Mouse (Mus musculus) limb, embryonic 11.5 days (tissue): ENCODE results near the gene Stx6. TPM values are rescaled to one million over a fixed set of nuclear protein-coding genes. Genes with fewer than 3 reads are reported as not detected.

Source experiments
- ATAC-seq: fragments of 200-750 bp; cut with Nextera tagmentation; 2 replicates; pipeline ENCODE4 v1.8.0; 2017; ENCODE audit warnings: low read depth; ENCODE audit not compliant: insufficient number of reproducible peaks, low FRiP score, low TSS enrichment
- DNase-seq: peaks from one replicate; pipeline ENCODE4 v3.0.0-alpha.2; 2015; ENCODE audit warnings: low spot score
- H3K27ac ChIP-seq: fragments of 300-500 bp; sonication (generic); replicated peaks from 2 replicates; pipeline ENCODE4 v1.5.1; 2014; ENCODE audit warnings: low read depth, mild to moderate bottlenecking, low read length
- H3K27me3 ChIP-seq: fragments of 300-500 bp; sonication (generic); 2 replicates; pipeline ENCODE4 v1.6.1; 2014; ENCODE audit warnings: mild to moderate bottlenecking, low read length, mixed read lengths; ENCODE audit not compliant: control insufficient read depth, insufficient read depth
- H3K36me3 ChIP-seq: fragments of 300-500 bp; sonication (generic); 2 replicates; pipeline ENCODE4 v1.6.1; 2014; ENCODE audit warnings: mild to moderate bottlenecking, low read length, moderate library complexity, mixed read lengths; ENCODE audit not compliant: control insufficient read depth, insufficient read depth
- H3K4me1 ChIP-seq: fragments of 300-500 bp; sonication (generic); 2 replicates; pipeline ENCODE4 v1.6.1; 2014; ENCODE audit warnings: low read length, mixed read lengths; ENCODE audit not compliant: control insufficient read depth, insufficient read depth
- H3K4me2 ChIP-seq: fragments of 300-500 bp; sonication (generic); 2 replicates; pipeline ENCODE4 v1.6.1; 2014; ENCODE audit warnings: low read depth, mild to moderate bottlenecking, moderate library complexity; ENCODE audit not compliant: severe bottlenecking
- H3K4me3 ChIP-seq: fragments of 300-500 bp; sonication (generic); 2 replicates; pipeline ENCODE4 v1.5.1; 2014; ENCODE audit warnings: low read depth, low read length
- H3K9ac ChIP-seq: fragments of 300-500 bp; sonication (generic); 2 replicates; pipeline ENCODE4 v1.6.1; 2014; ENCODE audit warnings: mild to moderate bottlenecking, low read length
- H3K9me3 ChIP-seq: fragments of 300-500 bp; sonication (generic); 2 replicates; pipeline ENCODE4 v1.6.1; 2016; ENCODE audit warnings: low read length; ENCODE audit not compliant: control insufficient read depth
- WGBS: fragments of 180-500 bp; shearing (Covaris S2); extraction: QIAGEN DNeasy Blood & Tissue Kit; methylation state at CpG from one replicate; pipeline ENCODE4 v1.1.7; 2014; 5-methylcytosine and 5-hydroxymethylcytosine counted together
- polyA plus RNA-seq: library from polyadenylated mRNA; unstranded; fragments of >200 nt; fragmentation: Nextera tagmentation; extraction: Ambion mirVana; gene quantifications from 2 replicates; pipeline ENCODE4 v1.2.1, GENCODE M21; 2014

The Stx6 gene
- polyA plus RNA-seq, 1 experiment from 2014 or later, result 91.8 TPM

- H3K4me3 ChIP-seq, result no peak overlapping the region
- H3K36me3 ChIP-seq, result peaks cover 3% of the 10 kb centered on the region; the same call in 1 of the 2 replicates
- no peaks in the 10 kb centered on the region for H3K27me3 ChIP-seq
- ATAC-seq (no peak), DNase-seq (no peak)
- H3K4me1 ChIP-seq, result no peaks in the 10 kb centered on the region; the same call in 1 of the 2 replicates
- 79% methylated on average over 12 of the region's 12 CpGs for WGBS
- no peak overlapping the region for H3K9ac ChIP-seq
- H3K4me2 ChIP-seq, result no peak overlapping the region
- H3K27ac ChIP-seq, result no peak overlapping the region
- 0 out of 2 replicates have a peak, but pooled peaks cover 2% of the 10 kb centered on the region for H3K9me3 ChIP-seq
These were observed 83.4 kb downstream of the Stx6 start for GRCm38 (mm10) chr1:155241701-155242487.

GRCm38 (mm10) chr1:155242488-155242745 lies 83.9 kb downstream of the Stx6 start:
- no peak for DNase-seq
- ATAC-seq, result no peak
- Histone ChIP-seq H3K4me2 (no peak overlapping the region), H3K4me1 (no peaks in the 10 kb centered on the region; the same call in 1 of the 2 replicates), H3K9me3 (0 out of 2 replicates have a peak, but pooled peaks cover 2% of the 10 kb centered on the region), H3K9ac (no peak overlapping the region), H3K27ac (no peak overlapping the region), H3K27me3 (no peaks in the 10 kb centered on the region), H3K36me3 (peaks cover 3% of the 10 kb centered on the region; the same call in 1 of the 2 replicates), H3K4me3 (no peak overlapping the region)
- WGBS, result 82% methylated on average over 1 of the region's 1 CpGs

- 2% methylated on average over 80 of the region's 85 CpGs for WGBS
- no peaks in the 10 kb centered on the region; the same call in 1 of the 2 replicates for H3K4me1 ChIP-seq
- H3K4me3 ChIP-seq, result peak within 1 kb of the TSS; percentile 59
- peaks cover 3% of the 10 kb centered on the region; the same call in 1 of the 2 replicates for H3K36me3 ChIP-seq
- peak; percentile 84 for ATAC-seq
- H3K4me2 ChIP-seq, result peak within 1 kb of the TSS; percentile 84
- H3K27me3 ChIP-seq, result no peaks in the 10 kb centered on the region
- peak within 1 kb of the TSS; percentile 73 for H3K27ac ChIP-seq
- 0 out of 2 replicates have a peak, but pooled peaks cover 2% of the 10 kb centered on the region for H3K9me3 ChIP-seq
- H3K9ac ChIP-seq, result peak within 1 kb of the TSS; percentile 95
- DNase-seq, result peak; percentile 79
These were observed 85.6 kb downstream of the Stx6 start, which contains the start of gene BC034090 for GRCm38 (mm10) chr1:155243797-155244770. Gene BC034090, minus strand, starts transcription at chr1:155244444.

- peak overlapping the region; percentile 84 for H3K4me2 ChIP-seq
- peak overlapping the region; percentile 59 for H3K4me3 ChIP-seq
- peaks cover 3% of the 10 kb centered on the region; the same call in 1 of the 2 replicates for H3K36me3 ChIP-seq
- DNase-seq (peak; percentile 66), ATAC-seq (no peak)
- H3K27ac ChIP-seq, result peak overlapping the region; percentile 73; the same call in 1 of the 2 replicates
- 3% methylated on average over 29 of the region's 29 CpGs for WGBS
- peak overlapping the region; percentile 95 for H3K9ac ChIP-seq
- H3K27me3 ChIP-seq, result no peaks in the 10 kb centered on the region
- no peaks in the 10 kb centered on the region; the same call in 1 of the 2 replicates for H3K4me1 ChIP-seq
- H3K9me3 ChIP-seq, result 0 out of 2 replicates have a peak, but pooled peaks cover 2% of the 10 kb centered on the region
These were observed 86.3 kb downstream of the Stx6 start for GRCm38 (mm10) chr1:155244771-155245211.

- Histone ChIP-seq H3K27me3 (no peaks in the 10 kb centered on the region), H3K36me3 (peaks cover 3% of the 10 kb centered on the region; the same call in 1 of the 2 replicates), H3K27ac (no peak overlapping the region), H3K4me2 (peak overlapping the region; percentile 84), H3K9me3 (0 out of 2 replicates have a peak, but pooled peaks cover 2% of the 10 kb centered on the region), H3K4me1 (no peaks in the 10 kb centered on the region; the same call in 1 of the 2 replicates), H3K9ac (no peak overlapping the region), H3K4me3 (no peak overlapping the region)
- DNase-seq (no peak), ATAC-seq (no peak)
- 57% methylated on average over 7 of the region's 7 CpGs for WGBS
These were observed 87.0 kb downstream of the Stx6 start for GRCm38 (mm10) chr1:155245516-155245915.

GRCm38 (mm10) chr1:155247441-155247840 lies 88.9 kb downstream of the Stx6 start:
- 28% methylated on average over 5 of the region's 5 CpGs for WGBS
- no peaks in the 10 kb centered on the region for H3K36me3 ChIP-seq
- ATAC-seq, result no peak

GRCm38 (mm10) chr1:155248041-155248440 lies 89.5 kb downstream of the Stx6 start:
- Histone ChIP-seq H3K9ac (no peak overlapping the region), H3K4me1 (no peaks in the 10 kb centered on the region; the same call in 1 of the 2 replicates), H3K4me2 (no peak overlapping the region), H3K36me3 (no peaks in the 10 kb centered on the region), H3K27me3 (no peaks in the 10 kb centered on the region), H3K9me3 (0 out of 2 replicates have a peak, but pooled peaks cover 2% of the 10 kb centered on the region), H3K4me3 (no peak overlapping the region), H3K27ac (no peak overlapping the region)
- DNase-seq (no peak), ATAC-seq (no peak)
- WGBS, result 51% methylated on average over 5 of the region's 5 CpGs

More at GRCm38 (mm10) chr1:155247441-155247840, 88.9 kb downstream of the Stx6 start:
- no peaks in the 10 kb centered on the region for H3K27me3 ChIP-seq
- no peak overlapping the region for H3K4me2 ChIP-seq
- H3K27ac ChIP-seq, result no peak overlapping the region
- H3K9me3 ChIP-seq, result 0 out of 2 replicates have a peak, but pooled peaks cover 2% of the 10 kb centered on the region
- DNase-seq, result no peak
- H3K4me3 ChIP-seq, result no peak overlapping the region
- H3K9ac ChIP-seq, result no peak overlapping the region
- no peaks in the 10 kb centered on the region; the same call in 1 of the 2 replicates for H3K4me1 ChIP-seq

- DNase-seq (no peak), ATAC-seq (no peak)
- Histone ChIP-seq H3K4me2 (no peak overlapping the region), H3K36me3 (no peaks in the 10 kb centered on the region), H3K27me3 (no peaks in the 10 kb centered on the region), H3K4me1 (no peaks in the 10 kb centered on the region), H3K9ac (no peak overlapping the region), H3K27ac (no peak overlapping the region), H3K9me3 (0 out of 2 replicates have a peak, but pooled peaks cover 2% of the 10 kb centered on the region), H3K4me3 (no peak overlapping the region)
- WGBS, result 33% methylated on average over 5 of the region's 5 CpGs
These were observed 91.4 kb downstream of the Stx6 start for GRCm38 (mm10) chr1:155249896-155250295.
